Mouse (Mus musculus) right cerebral cortex, postnatal 10 days (tissue): ENCODE results near the gene Traf5.
A peak's percentile ranks its signal among the peaks of the same experiment; 100 is the strongest.

ENCODE experiments used
- DNase-seq, 2 experiments: peaks; one replicate each; pipeline ENCODE4 v3.0.0; 2021; ENCODE audit warnings: low spot score in 2 of 2

Gene Traf5

DNA sequence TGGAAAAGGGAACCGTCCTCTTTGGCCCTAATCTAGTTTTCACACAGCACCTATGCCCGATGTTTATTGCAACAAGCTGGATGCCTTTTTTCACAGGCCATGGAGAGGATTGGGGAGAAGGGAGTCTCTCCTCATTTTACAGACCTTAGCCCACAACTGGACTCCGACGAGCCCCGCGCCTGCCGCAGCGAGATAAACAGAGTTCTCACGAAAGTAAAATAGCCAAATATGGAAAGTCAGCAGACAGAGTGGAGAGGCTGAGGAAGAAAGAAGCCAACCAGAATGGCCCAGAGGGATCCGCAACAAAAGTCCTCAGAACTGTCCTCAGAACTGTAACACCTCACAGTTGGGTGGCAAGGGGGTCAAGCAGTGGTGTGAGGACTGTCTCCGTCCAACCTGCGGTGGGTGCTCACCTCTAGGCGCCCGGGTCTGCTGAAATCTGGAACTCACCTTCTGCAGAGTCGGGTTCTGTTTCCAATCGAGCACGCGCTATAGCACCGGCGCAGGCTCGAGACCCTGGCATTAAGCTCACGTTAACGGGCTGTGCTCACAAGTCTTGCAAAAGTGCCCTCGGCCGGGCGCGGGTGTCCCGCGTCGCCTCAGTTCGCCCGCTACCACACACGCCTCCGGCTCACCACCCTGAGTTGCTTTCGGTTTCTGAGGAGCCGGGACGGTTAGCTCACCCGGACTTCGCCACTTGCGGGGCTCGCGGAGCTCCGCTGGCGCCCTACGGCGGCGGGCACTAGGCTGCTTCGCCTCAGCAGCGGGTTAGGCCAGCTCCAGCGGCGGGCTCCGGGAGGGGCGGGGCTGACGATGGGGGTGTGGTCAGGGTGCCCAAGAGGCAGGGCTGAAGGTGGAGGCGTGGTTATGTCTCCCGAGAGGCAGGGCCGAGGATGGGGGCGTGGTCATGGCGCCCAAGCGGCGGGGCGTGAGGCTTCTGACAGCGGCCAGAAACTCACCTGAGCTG lies at the start of gene Traf5:
Gene Traf5, minus strand, starts transcription at position 754 of the 967 bp plus-strand sequence.
- peak; percentile 94 to 96 for DNase-seq

DNA sequence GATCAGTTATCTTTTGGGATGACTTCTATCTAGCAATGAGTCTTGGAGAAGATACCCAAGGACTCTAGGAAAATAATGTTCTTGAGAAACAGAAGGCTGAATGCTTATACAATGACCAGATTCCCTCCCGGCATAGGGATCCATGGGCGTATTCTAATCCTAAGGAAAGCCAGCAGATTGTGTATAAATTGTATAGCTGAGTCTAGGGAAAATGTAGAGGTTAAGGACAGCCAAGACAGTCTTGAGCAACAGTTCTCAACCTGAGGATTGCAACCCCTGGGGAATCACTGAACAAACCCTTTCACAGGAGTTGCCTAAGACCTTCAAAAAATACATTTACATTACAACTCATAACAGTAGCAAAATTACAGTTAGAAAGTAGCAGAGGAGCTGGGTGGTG lies 48.0 kb upstream of the Traf5 start:
- no peak for DNase-seq

GRCm38 (mm10) chr1:192137926-192138910 lies 45.9 kb upstream of the Traf5 start, which contains the start of gene Rcor3:
Rcor3 (minus strand) TSS chr1:192138062.
- DNase-seq, result peak; percentile 89

DNA sequence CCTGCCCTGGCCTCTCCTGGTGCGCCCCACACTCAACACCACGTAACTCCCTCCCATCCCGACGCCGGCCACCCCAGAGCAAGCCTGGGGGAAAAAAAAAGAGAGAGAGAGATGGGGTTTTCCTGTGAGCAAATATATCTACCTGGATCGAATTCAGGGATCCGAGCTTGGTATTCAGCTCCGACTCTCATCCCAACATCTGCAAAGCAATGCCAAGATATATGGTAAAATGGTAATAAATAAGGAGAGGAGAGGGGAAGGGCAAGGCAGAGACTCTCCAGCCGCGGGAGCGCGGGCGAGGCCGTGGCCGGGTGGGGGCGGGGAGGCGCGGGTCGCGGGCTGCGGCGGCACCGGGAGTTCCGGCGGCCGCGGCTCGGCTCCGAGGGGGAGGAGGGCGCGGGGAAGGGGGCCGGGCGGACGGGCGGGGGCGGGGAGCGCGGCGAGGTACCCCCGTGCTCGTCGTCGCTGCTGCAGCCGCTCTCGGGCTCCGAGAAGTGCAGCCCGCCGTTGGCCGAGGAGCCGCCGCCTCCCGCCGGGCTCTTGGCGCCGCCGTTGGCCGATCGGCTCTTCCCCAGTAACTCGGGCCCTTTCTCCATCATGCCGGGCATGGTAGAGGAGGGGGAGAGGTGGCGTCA lies 45.0 kb upstream of the Traf5 start:
- DNase-seq, result no peak

- peak; percentile 91 to 92 for DNase-seq
These were observed 44.4 kb upstream of the Traf5 start for GRCm38 (mm10) chr1:192136561-192137290.

- DNase-seq, result no peak
These were observed 37.8 kb upstream of the Traf5 start for GRCm38 (mm10) chr1:192130202-192130601.

DNA sequence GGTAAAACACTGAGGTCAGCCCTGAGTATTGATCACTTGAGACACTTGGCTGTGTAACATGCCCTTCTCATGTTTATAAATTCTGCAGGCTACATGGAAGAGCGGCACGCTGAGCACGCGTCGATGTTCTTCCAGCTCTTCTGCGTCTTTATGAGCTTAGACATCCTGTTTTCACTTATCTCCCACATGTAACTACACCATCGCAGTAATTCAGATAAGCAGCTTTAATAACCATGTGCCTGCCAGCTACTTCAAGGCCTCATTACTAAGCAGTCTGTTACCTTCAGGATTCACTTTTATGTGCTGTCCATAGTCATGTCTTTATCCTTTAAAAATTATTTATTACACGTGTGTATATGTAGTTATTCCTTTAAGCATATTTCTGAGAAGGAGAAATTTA lies 36.0 kb upstream of the Traf5 start:
- DNase-seq, result no peak

- no peak for DNase-seq
These were observed 33.4 kb upstream of the Traf5 start for GRCm38 (mm10) chr1:192125761-192126160.

GRCm38 (mm10) chr1:192116262-192116661 lies 23.9 kb upstream of the Traf5 start:
- no peak for DNase-seq

- DNase-seq, result no peak
These were observed 23.0 kb upstream of the Traf5 start for GRCm38 (mm10) chr1:192115378-192115777.

GRCm38 (mm10) chr1:192109169-192109568 lies 16.8 kb upstream of the Traf5 start:
- DNase-seq, result no peak

DNA sequence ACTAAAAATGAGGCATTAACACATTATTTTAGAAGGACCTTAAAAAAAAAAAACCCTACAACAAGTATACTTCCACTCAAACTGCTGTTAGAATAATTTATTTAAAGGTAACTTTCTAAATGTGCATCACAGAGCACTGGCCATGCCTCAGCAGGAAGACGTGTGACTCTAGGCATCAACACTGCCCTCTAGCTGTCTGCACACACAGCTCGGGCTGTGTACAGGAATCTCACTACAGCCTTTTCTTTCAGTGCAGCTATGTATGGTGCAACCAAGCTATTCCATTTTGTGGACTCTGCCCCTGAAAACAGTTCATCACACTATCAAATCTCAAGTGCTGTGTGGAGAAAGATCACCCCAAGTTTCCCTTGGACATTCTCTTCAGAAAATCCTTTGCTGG lies 15.0 kb upstream of the Traf5 start:
- no peak for DNase-seq

DNA sequence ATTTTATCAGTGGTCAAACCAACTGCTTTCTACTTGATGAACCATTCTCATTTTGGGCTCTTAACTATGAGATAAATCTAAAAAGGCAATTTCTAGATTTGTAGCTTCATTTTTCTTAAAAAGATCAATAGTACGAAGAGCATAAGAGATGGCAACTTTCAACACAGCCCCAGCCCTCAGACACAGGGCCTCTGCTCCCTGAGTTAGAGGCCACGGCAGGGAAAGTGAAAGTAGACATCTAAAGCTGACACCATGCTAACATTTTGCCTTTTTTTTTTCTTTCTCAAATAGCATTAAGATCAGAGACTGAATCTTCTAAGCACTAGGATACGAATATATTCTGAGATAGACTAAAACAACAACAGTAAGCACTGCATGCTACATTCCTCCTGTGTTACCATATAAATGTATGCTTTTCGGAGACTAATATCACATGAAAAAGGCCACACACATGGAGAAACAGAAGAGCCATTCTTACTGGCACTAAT lies 13.6 kb upstream of the Traf5 start:
- DNase-seq, result no peak

DNA sequence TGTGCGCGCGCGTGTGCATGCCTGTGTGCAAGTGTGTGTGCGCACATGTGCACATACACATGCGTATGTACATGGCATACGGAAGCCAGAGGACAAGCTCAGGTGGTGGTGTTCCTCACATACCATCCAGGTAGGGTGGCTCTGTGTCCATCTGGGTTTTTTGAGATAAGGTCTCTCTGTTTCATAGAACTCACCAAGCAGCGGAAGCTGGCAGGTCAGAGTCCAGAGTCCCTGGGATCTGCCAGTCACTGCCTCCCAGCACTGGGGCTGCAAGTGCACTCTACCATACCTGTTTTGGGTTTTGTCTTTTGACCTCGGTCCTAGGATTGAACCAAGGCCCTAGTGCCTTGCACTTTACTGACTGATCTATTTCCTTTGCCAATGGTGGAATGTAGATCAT lies 11.7 kb upstream of the Traf5 start:
- DNase-seq, result no peak

GRCm38 (mm10) chr1:192103176-192103575 lies 10.8 kb upstream of the Traf5 start:
- DNase-seq, result no peak

- peak in 1 of 2 experiments; percentile 49 for DNase-seq
These were observed 9.0 kb upstream of the Traf5 start for GRCm38 (mm10) chr1:192101359-192101758.

GRCm38 (mm10) chr1:192100742-192101141 lies 8.4 kb upstream of the Traf5 start:
- no peak for DNase-seq

DNA sequence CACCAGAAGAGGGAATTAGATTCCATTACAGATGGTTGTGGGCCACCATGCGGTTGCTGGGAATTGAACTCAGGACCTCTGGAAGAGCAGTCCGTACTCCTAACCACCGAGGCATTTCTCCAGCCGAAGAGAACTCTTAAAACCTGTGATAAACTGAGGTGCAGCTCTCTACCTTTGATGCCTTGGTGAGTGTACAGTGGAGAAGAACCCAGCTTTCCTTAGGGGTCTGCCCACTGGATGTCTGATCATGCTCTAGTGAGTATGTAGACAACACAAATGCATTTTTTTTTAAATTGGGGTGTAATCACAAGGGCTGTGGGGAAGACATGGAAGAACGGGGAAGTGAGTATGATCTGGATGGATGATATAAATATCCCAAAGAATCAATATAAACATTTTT lies 3.3 kb upstream of the Traf5 start:
- DNase-seq, result no peak

- peak; percentile 71 to 76 for DNase-seq
These were observed 2.3 kb upstream of the Traf5 start for GRCm38 (mm10) chr1:192094451-192095170.
